In the genomic region with DNA sequence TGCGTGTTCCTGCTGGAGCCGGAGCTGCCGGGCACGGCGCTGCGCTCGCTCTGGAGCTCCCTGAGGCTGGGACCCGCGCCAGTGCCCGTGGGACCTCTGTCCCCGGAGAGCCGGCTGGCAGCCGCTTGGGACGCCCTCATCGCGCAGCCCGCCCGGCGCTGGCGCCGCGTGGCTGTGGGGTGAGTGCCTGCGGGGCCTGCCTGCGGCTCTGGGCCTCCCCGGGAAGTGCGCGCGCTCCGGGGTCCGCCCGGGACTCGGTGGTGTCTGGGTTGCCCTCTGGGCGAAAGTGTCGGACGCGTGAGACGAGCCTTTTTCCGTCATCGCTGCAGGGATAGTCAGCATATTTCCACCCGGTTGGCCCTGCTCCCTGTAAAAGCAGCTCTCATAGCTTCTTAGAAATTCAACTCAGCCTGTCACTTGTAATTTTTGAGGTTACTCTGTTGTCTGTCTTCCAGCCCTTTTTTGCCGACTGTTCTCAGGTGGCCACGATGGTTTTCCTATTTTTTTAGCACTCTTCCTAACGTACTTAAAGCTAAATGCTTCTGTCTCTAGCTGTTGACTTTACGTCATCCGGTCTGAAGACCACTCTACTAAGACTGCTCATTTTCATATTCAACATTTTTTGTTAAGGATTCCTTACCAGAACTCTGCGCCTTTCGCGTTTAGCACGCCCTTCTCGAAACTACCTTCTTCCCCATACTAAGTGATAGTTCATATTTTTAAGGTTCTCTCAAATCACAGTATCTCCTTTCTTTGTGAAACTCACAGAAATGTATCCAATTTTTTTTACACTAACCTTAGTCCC, we compare ENCODE assay signal across 8 mouse cellular contexts. TPM values are rescaled to one million over a fixed set of nuclear protein-coding genes. Genes with fewer than 3 reads are reported as not detected.
A peak's percentile ranks its signal among the peaks of the same experiment; 100 is the strongest.
DNase-seq lines count a peak whose midpoint lies in the region; ATAC-seq and TF ChIP-seq lines count a peak whose summit lies in the region.

No protein-coding gene starts in this region.

- peak overlapping the region; percentile 85 for H3K27ac ChIP-seq in heart, embryonic 16.5 days (ENCODE audit: low read length)
- H3K27ac ChIP-seq in forebrain, embryonic 14.5 days (ENCODE audit: low read depth, low read length): peak overlapping the region; percentile 86
- H3K27ac ChIP-seq in liver, postnatal 0 days (ENCODE audit: low read depth): peak overlapping the region; percentile 91

- H3K36me3 ChIP-seq in heart, embryonic 16.5 days (ENCODE audit: control insufficient read depth, insufficient read depth): no peaks in the 10 kb centered on the region
- no peaks in the 10 kb centered on the region for H3K36me3 ChIP-seq in forebrain, embryonic 14.5 days (ENCODE audit: control insufficient read depth, insufficient read depth, low read length)
- no peaks in the 10 kb centered on the region for H3K36me3 ChIP-seq in liver, postnatal 0 days (replicated peaks; ENCODE audit: insufficient read depth, low read length)

- TF ChIP-seq CTCF in liver, postnatal 0 days (IDR thresholded peaks at IDR 0.05; ENCODE audit: low read depth): no peak

- H3K4me3 ChIP-seq in heart, embryonic 16.5 days (ENCODE audit: low read length): peak overlapping the region; percentile 77
- peak overlapping the region; percentile 84 for H3K4me3 ChIP-seq in forebrain, embryonic 14.5 days (ENCODE audit: low read depth, low read length)
- H3K4me3 ChIP-seq in liver, postnatal 0 days (ENCODE audit: low read depth, low read length): peak overlapping the region; percentile 85

- TF ChIP-seq EP300 in liver, postnatal 0 days (IDR thresholded peaks at IDR 0.05; ENCODE audit: low read depth): no peak

- under 1% methylated on average over 50 of the region's 50 CpGs for WGBS in heart, embryonic 16.5 days
- 1% methylated on average over 44 of the region's 50 CpGs for WGBS in forebrain, embryonic 14.5 days
- WGBS in liver, postnatal 0 days (ENCODE audit: insufficient replicate concordance): 1% methylated on average over 46 of the region's 50 CpGs

- DNase-seq in heart, adult 18-20 months: no peak
- peak; percentile 27 for DNase-seq in ES-CJ7 (ENCODE audit: low read depth, low spot score)
- DNase-seq in forebrain, embryonic 14.5 days (ENCODE audit: low spot score): peak; percentile 33
- DNase-seq in liver, postnatal 0 days: no peak
- no peak for DNase-seq in kidney, adult 18-20 months
- no peak for DNase-seq in Muller cell, postnatal 12 days (ENCODE audit: inconsistent ontology term)
- DNase-seq in frontal cortex, postnatal 10 days (ENCODE audit: low spot score in 2 of 2): no peak

- H3K27me3 ChIP-seq in heart, embryonic 16.5 days (ENCODE audit: control insufficient read depth, insufficient read depth, low read length): no peaks in the 10 kb centered on the region
- no peaks in the 10 kb centered on the region for H3K27me3 ChIP-seq in forebrain, embryonic 14.5 days (replicated peaks; ENCODE audit: control insufficient read depth, insufficient read depth, low read length)
- no peaks in the 10 kb centered on the region for H3K27me3 ChIP-seq in liver, postnatal 0 days (ENCODE audit: insufficient read depth, low read length)

- H3K4me1 ChIP-seq in heart, embryonic 16.5 days (ENCODE audit: control insufficient read depth, insufficient read depth, low read length): peaks cover 21% of the 10 kb centered on the region
- H3K4me1 ChIP-seq in forebrain, embryonic 14.5 days (ENCODE audit: control insufficient read depth, insufficient read depth, low read length): peaks cover 8% of the 10 kb centered on the region; the same call in 1 of the 2 replicates
- peaks cover 22% of the 10 kb centered on the region for H3K4me1 ChIP-seq in liver, postnatal 0 days (ENCODE audit: insufficient read depth)

- peak; percentile 62 for ATAC-seq in heart, embryonic 16.5 days (replicated peaks; ENCODE audit: extremely low read depth, insufficient read depth, low FRiP score)
- peak; percentile 79 for ATAC-seq in forebrain, embryonic 14.5 days
- ATAC-seq in liver, postnatal 0 days: peak; percentile 67

- no peaks in the 10 kb centered on the region for H3K9me3 ChIP-seq in heart, embryonic 16.5 days (replicated peaks; ENCODE audit: control insufficient read depth, low read length)
- no peaks in the 10 kb centered on the region for H3K9me3 ChIP-seq in forebrain, embryonic 14.5 days (replicated peaks; ENCODE audit: control insufficient read depth, low read length)
- no peaks in the 10 kb centered on the region for H3K9me3 ChIP-seq in liver, postnatal 0 days (ENCODE audit: low read length)

- H3K4me2 ChIP-seq in heart, embryonic 16.5 days (ENCODE audit: low read depth, low read length): peak overlapping the region; percentile 70
- peak overlapping the region; percentile 69 for H3K4me2 ChIP-seq in forebrain, embryonic 14.5 days (ENCODE audit: low read length)
- peak overlapping the region; percentile 92 for H3K4me2 ChIP-seq in liver, postnatal 0 days (ENCODE audit: low read depth, low read length)

- H3K9ac ChIP-seq in heart, embryonic 16.5 days (ENCODE audit: low read length): peak overlapping the region; percentile 85
- H3K9ac ChIP-seq in forebrain, embryonic 14.5 days (ENCODE audit: low read length): peak overlapping the region; percentile 88
- H3K9ac ChIP-seq in liver, postnatal 0 days (replicated peaks): peak overlapping the region; percentile 86

RNA-seq across cellular contexts. Expression of gene Adpgk, which starts 0.5 kb away (rescaled TPM):
- polyA plus RNA-seq in heart, embryonic 16.5 days (2015; fragmentation: Nextera tagmentation; extraction: Ambion mirVana): 19.0 and 20.0 TPM in 2 replicates
- total RNA-seq in heart, adult 18-20 months (2021): 1 to 10 TPM; 8.4 to 8.5 TPM
- polyA plus RNA-seq in forebrain, embryonic 14.5 days (2014; fragmentation: Nextera tagmentation; extraction: Ambion mirVana): 21.9 and 23.6 TPM in 2 replicates
- polyA plus RNA-seq in liver, postnatal 0 days (2015; fragmentation: Nextera tagmentation; extraction: Ambion mirVana): 24.1 and 24.6 TPM in 2 replicates

Comparison
In these comparisons a context has a peak if more than half of its experiments do, and no peak if none do; other contexts are left out.
1. DNase-seq: peak in ES-CJ7 (single experiment) and forebrain, embryonic 14.5 days (single experiment); none in heart, adult 18-20 months (0 of 2), liver, postnatal 0 days (single experiment), kidney, adult 18-20 months (single experiment), Muller cell, postnatal 12 days (single experiment) and frontal cortex, postnatal 10 days (0 of 2).
2. Peak in every context shown above with its lines, with median percentiles within 50 percentile points of each other: ATAC-seq, H3K27ac ChIP-seq, H3K4me2 ChIP-seq, H3K4me3 ChIP-seq and H3K9ac ChIP-seq.